Mouse (Mus musculus) myocyte (in vitro differentiated cells): ENCODE measurements around the gene Trim67.

ENCODE experiments used
- CEBPB ChIP-seq: IDR thresholded peaks from 2 replicates; pipeline ENCODE4 v1.6.1; 2011; ENCODE audit warnings: mild to moderate bottlenecking, moderate library complexity; ENCODE audit not compliant: poor library complexity, insufficient read depth, severe bottlenecking
- E2F4 ChIP-seq: IDR thresholded peaks from one replicate; pipeline ENCODE4 v1.6.1; 2011; ENCODE audit warnings: mild to moderate bottlenecking, control low read depth, moderate library complexity; ENCODE audit not compliant: insufficient read depth
- MAX ChIP-seq: IDR thresholded peaks from one replicate; pipeline ENCODE4 v1.6.1; 2011; ENCODE audit warnings: low read depth, mild to moderate bottlenecking, control low read depth
- MYOD1 ChIP-seq, 3 experiments: IDR thresholded peaks; one replicate each; pipeline ENCODE4 v1.6.1; 2011; ENCODE audit warnings: control low read depth in 2 of 3, low read depth in 2 of 3, mild to moderate bottlenecking in 2 of 3, moderate library complexity in 1 of 3; ENCODE audit not compliant: insufficient read length in 2 of 3, control insufficient read depth in 1 of 3
- MYOG ChIP-seq, 3 experiments: IDR thresholded peaks; one replicate each; pipeline ENCODE4 v1.6.1; 2011; ENCODE audit warnings: control low read depth in 2 of 3, low read depth in 2 of 3, mild to moderate bottlenecking in 2 of 3; ENCODE audit not compliant: insufficient read length in 2 of 3, control insufficient read depth in 1 of 3, insufficient read depth in 1 of 3
- POLR2A ChIP-seq: IDR thresholded peaks from one replicate; pipeline ENCODE4 v1.6.1; 2011; ENCODE audit warnings: low read depth, mild to moderate bottlenecking, control low read depth, moderate library complexity; ENCODE audit not compliant: insufficient read length
- POLR2AphosphoS2 ChIP-seq: IDR thresholded peaks from one replicate; pipeline ENCODE4 v1.6.1; 2011; ENCODE audit warnings: low read depth, control low read depth; ENCODE audit not compliant: insufficient read length
- REST ChIP-seq: IDR thresholded peaks from one replicate; pipeline ENCODE4 v1.6.1; 2011; ENCODE audit warnings: mild to moderate bottlenecking, control low read depth, moderate library complexity; ENCODE audit not compliant: insufficient read depth, insufficient read length
- SRF ChIP-seq: IDR thresholded peaks from one replicate; pipeline ENCODE4 v1.6.1; 2011; ENCODE audit warnings: low read depth; ENCODE audit not compliant: control insufficient read depth, insufficient read length
- TCF12 ChIP-seq: IDR thresholded peaks from one replicate; pipeline ENCODE4 v1.6.1; 2011; ENCODE audit warnings: mild to moderate bottlenecking, control low read depth; ENCODE audit not compliant: poor library complexity, insufficient read depth, severe bottlenecking
- TCF3 ChIP-seq: IDR thresholded peaks from one replicate; pipeline ENCODE4 v1.6.1; 2011; ENCODE audit warnings: low read depth, control low read depth; ENCODE audit not compliant: insufficient read length
- USF1 ChIP-seq: IDR thresholded peaks from one replicate; pipeline ENCODE4 v1.6.1; 2011; ENCODE audit warnings: low read depth, mild to moderate bottlenecking, control low read depth, moderate library complexity

DNA sequence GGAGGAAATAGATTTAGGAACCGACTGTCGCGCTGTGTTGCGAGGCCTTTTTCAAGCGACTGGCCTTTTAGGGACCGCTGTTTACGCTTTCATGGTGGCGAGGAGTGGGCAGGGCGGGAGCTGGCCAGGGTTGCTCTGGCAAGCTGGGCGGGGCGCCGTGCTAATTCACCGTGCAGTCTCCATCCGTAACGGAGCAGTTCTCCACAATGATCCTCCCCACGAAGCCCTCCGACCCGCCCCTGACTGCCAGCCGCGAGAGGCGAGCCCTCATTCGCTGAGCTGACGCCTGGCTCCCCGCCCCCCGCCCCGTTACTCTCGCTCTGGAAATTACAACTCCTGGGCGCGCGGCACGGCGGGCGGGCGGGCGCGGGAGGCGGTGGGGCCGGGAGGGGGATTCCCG is at the start of gene Trim67:
- no peak for TF ChIP-seq POLR2A
- TF ChIP-seq TCF3 = no peak
- TF ChIP-seq USF1 = no peak
- no peak for TF ChIP-seq CEBPB
- no peak for TF ChIP-seq MAX
- no peak for TF ChIP-seq E2F4
- TF ChIP-seq POLR2AphosphoS2 = no peak
- TF ChIP-seq TCF12 = no peak
- no peak for TF ChIP-seq SRF
- TF ChIP-seq MYOD1 (IDR thresholded peaks at IDR 0.05; ENCODE audit: control insufficient read depth in 1 of 3, insufficient read length in 2 of 3, low read depth in 2 of 3) = no peak
- no peak for TF ChIP-seq MYOG (IDR thresholded peaks at IDR 0.05; ENCODE audit: control insufficient read depth in 1 of 3, insufficient read depth in 1 of 3, insufficient read length in 2 of 3, low read depth in 2 of 3)
- peak; percentile 46 for TF ChIP-seq REST
